Mouse (Mus musculus) brain, embryonic 18.5 days (tissue): Measurements from ENCODE around the gene Ppig.

Experiments used
- DNase-seq: peaks from one replicate; pipeline ENCODE4 v3.0.0-alpha.2; 2012; ENCODE audit warnings: low read depth, low spot score

Gene Ppig

GRCm38 (mm10) chr2:69763340-69763739 is 41.0 kb downstream of the Ppig start:
- DNase-seq, result no peak

DNA sequence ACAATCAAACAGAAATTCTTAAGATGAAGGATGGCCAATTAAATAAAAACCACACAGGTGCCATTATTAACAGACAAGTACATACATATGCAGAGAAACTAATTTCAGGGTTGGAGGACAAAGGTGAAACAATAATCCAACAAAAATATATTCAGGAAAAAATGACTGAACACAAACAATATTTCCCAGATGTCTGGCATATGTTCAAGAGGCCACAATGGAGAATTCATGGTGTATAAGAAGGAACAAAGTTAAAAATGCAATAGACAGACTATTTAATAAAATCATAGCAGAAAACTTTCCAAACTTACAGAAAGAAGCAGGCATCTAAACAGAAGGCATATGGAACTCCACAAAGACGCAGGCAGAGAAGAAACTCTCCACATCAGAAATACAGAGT is 42.4 kb downstream of the Ppig start:
- DNase-seq, result no peak

DNA sequence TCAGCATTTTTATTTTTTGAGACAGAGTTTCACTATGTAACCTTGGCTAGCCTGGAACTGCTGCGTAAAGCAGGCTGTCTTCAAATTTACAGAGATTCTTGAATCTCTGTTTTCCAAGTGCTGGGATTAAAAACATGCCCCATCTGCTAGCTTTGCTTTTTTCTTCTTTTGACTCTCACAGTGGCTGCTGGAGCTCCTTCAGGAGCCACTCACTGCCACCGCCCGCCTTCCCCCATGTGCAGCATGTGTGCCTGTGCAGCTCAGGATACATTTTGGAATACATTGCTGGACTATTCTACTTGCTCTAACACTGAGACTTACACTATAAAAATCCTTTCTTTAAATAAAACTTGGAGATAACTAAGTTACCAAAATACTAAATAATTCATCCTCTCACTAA is 51.0 kb downstream of the Ppig start:
- DNase-seq, result no peak

- DNase-seq, result no peak
Measured at GRCm38 (mm10) chr2:69777985-69778835, 55.9 kb downstream of the Ppig start.

DNA sequence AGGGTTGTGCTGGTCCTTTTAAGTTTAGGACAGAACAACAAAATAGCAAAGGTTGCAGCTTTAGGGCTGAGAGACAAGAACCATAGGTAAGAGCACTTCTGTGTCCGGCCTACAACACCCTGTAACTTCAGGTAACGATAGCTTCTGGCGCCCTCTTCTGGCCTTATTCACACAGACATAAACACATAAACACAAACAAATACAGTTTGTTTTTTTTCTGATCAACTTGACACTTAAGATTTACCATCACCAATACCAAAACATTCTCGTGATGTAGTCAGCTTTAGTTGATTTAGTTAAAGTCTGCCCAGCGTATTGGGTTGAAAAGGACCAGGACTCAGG is 56.5 kb downstream of the Ppig start:
- no peak for DNase-seq

- DNase-seq, result no peak
Measured at GRCm38 (mm10) chr2:69788974-69789373, 66.6 kb downstream of the Ppig start.

DNA sequence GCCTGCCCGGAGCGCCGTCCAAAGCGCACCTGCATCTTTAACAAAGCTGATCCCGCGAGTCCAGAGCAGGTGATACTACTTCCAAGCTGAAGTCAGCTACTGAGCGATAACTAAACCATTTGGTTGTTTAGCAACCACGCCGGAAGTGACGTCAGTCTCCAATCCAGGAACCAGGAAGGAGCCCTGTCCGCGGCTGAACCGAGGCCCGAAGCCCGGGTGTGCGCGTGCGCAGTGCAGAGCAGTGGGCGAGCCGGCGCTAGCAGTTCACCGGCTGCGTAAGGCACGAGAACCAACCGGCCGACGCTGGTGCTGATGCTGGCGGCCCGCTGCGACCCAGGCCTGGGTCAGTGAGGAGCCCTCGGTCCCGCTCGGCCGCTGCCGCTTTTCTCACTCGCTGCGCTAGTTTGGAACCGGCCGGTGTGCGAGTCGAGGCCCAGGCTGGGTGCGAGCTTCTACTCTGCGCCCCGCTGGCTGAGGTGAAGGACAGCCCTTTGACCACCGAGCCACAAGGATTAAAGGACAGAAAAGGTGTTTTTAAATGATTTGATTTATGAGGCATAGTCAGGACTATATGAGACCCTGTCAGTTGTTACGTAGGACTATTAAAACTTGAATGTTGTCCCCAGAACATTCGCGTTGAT is 67.2 kb downstream of the Ppig start, which contains the start of the genes Ccdc173 and Phospho2:
TSS of gene Ccdc173 (minus strand) at position 147 of the 641 bp plus-strand sequence.
TSS of gene Phospho2 (plus strand) at position 195 of the 641 bp plus-strand sequence.
- peak; percentile 90 for DNase-seq

DNA sequence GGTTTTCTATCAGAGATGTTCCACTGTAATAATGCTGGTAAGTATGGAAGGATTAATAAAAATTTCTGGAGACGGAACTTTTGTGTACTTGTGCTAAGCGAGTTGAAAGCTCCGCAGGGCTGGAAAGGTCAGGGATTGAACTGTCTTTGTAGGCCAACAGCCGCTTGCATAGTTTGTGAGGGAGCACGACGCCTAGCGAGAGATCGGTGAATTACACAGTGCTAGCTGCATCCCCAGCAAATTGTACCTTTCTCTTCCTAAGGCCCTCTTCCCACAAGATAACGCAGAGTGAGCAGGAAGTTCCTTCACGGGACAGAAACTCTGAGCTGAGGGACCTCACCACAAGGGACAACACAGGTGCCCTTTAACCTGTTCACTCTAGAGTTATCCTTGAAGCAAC is 67.9 kb downstream of the Ppig start:
- DNase-seq, result no peak

GRCm38 (mm10) chr2:69790722-69791121 is 68.4 kb downstream of the Ppig start:
- no peak for DNase-seq

DNA sequence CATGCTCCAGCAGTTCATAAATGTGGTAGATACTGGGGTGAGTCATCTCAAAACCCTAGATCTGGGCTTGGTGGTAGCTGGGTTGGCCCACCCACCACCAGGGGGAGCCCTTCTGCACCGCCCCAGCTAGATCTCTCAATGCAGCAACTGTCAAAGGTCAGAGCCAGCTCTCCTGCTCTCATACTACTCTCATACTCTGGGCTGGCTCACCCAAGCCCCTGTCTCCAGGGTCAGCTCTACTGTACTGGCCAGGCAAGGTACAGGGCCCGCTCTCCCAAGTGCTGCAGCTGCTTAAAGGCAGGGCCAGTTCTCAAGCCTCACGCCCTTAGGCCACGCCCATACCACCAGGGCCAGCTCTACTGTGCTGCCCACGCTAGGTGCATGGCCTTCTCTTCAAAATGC is 80.6 kb downstream of the Ppig start:
- DNase-seq, result no peak
